Mouse (Mus musculus) hindbrain, postnatal 0 days (tissue): Measurements from ENCODE around the gene Zfp423. TPM values are rescaled to one million over a fixed set of nuclear protein-coding genes. Genes with fewer than 3 reads are reported as not detected.

Experiments used
- ATAC-seq: fragments of 200-750 bp; cut with Nextera tagmentation; 2 replicates; pipeline ENCODE4 v1.8.0; 2017; ENCODE audit warnings: mild to moderate bottlenecking, moderate TSS enrichment, moderate library complexity
- DNase-seq: peaks from one replicate; pipeline ENCODE4 v3.0.0-alpha.2; 2015; ENCODE audit warnings: low spot score
- H3K27ac ChIP-seq: fragments of 300-500 bp; sonication (generic); 2 replicates; pipeline ENCODE4 v1.5.1; 2014; ENCODE audit warnings: mild to moderate bottlenecking
- H3K27me3 ChIP-seq: fragments of 300-500 bp; sonication (generic); 2 replicates; pipeline ENCODE4 v1.6.1; 2014; ENCODE audit warnings: low read length, mixed read lengths; ENCODE audit not compliant: insufficient read depth
- H3K36me3 ChIP-seq: fragments of 300-500 bp; sonication (generic); 2 replicates; pipeline ENCODE4 v1.6.1; 2014; ENCODE audit warnings: low read length, mixed read lengths; ENCODE audit not compliant: insufficient read depth
- H3K4me1 ChIP-seq: fragments of 300-500 bp; sonication (generic); 2 replicates; pipeline ENCODE4 v1.6.1; 2014; ENCODE audit warnings: antibody characterized with exemption, low read length, mixed read lengths; ENCODE audit not compliant: insufficient read depth
- H3K4me2 ChIP-seq: fragments of 300-500 bp; sonication (generic); 2 replicates; pipeline ENCODE4 v1.6.1; 2014; ENCODE audit warnings: low read depth, mild to moderate bottlenecking, low read length, moderate library complexity, mixed read lengths
- H3K4me3 ChIP-seq: fragments of 300-500 bp; sonication (generic); 2 replicates; pipeline ENCODE4 v1.5.1; 2014; ENCODE audit warnings: low read length
- H3K9ac ChIP-seq: fragments of 300-500 bp; sonication (generic); replicated peaks from 2 replicates; pipeline ENCODE4 v1.6.1; 2014; ENCODE audit warnings: mild to moderate bottlenecking, low read length, moderate library complexity, mixed read lengths
- H3K9me3 ChIP-seq: fragments of 300-500 bp; sonication (generic); 2 replicates; pipeline ENCODE4 v1.6.1; 2016; ENCODE audit warnings: low read length, mixed read lengths
- CTCF ChIP-seq: IDR thresholded peaks from 2 replicates; pipeline ENCODE4 v1.5.1; 2016; ENCODE audit warnings: antibody characterized with exemption, control low read depth, low read depth
- WGBS: fragments of 180-500 bp; shearing (Covaris S2); extraction: QIAGEN DNeasy Blood & Tissue Kit; methylation state at CpG from one replicate; pipeline ENCODE4 v1.1.7; 2014; 5-methylcytosine and 5-hydroxymethylcytosine counted together
- polyA plus RNA-seq: library from polyadenylated mRNA; unstranded; fragments of >200 nt; fragmentation: Nextera tagmentation; extraction: Ambion mirVana; gene quantifications from 2 replicates; pipeline ENCODE4 v1.2.1, GENCODE M21; 2015
- total RNA-seq: library from RNA; depleted of rRNA; stranded (reverse); fragments of >200 nt; gene quantifications from 2 replicates; pipeline ENCODE4 v1.2.3, GENCODE M21; 2014; rRNA removed

Gene Zfp423
- 73.6 and 74.8 TPM in 2 replicates for total RNA-seq
- 22.2 and 22.3 TPM in 2 replicates for polyA plus RNA-seq

DNA sequence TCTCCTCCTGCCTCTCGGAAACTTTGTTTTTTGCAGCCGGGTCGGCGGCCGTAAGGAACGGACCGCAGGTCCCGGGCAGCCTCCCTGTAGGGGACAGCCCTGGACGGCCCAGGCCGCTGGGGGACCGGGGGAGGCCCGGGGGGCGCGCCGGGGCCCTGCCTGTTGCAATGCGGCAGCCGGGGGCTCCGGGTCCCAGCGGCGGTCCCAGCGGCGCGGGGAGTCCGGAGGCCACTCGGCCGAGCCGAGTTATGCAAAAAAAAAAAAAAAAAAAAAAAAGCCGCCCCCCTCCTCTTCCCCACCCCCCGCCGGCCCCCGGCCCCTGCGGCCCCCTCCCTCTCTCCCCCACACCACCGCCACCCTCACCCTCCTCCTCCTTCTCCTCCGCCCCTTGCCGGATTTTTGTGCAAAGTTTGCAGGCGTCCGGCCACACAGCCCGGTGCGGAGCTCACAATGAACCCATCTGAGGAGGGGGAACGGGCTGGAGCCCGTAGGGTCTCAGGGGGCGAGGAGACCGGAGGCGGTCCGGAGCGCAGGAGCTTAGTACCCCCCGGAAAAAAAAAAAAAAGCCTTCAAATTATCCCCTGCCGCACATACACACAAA is at the start of gene Zfp423:
Gene Zfp423, minus strand, starts transcription at position 276 of the 601 bp plus-strand sequence.
- Histone ChIP-seq H3K27me3 (no peaks in the 10 kb centered on the region), H3K27ac (peak within 1 kb of the TSS; percentile 94), H3K9me3 (no peaks in the 10 kb centered on the region), H3K9ac (peak within 1 kb of the TSS; percentile 85), H3K4me2 (peak within 1 kb of the TSS; percentile 95), H3K36me3 (no peaks in the 10 kb centered on the region), H3K4me3 (peak within 1 kb of the TSS; percentile 81), H3K4me1 (peaks cover 32% of the 10 kb centered on the region)
- TF ChIP-seq CTCF: no peak
- 1% methylated on average over 34 of the region's 48 CpGs for WGBS
- DNase-seq: peak; percentile 72
- ATAC-seq: 0 out of 2 replicates have a peak, but pooled peaks have one; percentile 8

DNA sequence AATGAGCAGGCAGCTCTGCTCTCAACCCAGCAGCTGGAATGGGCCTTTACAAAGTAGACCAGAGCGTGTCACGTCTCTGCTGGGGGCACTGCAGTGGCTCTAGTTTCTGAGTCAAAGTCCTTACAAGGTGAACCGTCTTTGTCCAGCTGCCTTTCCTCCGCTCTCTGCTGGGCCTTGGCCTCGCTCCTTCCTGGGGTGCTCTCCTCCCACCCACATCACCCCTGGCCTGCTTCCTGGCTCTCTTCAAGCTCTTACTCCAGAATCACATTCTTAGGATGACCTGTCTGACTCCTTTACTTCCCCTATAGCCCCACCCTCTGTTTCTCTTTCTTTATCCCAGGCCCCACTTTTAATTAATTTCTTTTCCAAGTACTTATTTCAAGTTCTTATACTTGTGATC is 47.4 kb upstream of the Zfp423 start:
- no peak overlapping the region for H3K9ac ChIP-seq
- ATAC-seq: no peak
- no peaks in the 10 kb centered on the region for H3K4me1 ChIP-seq
- no peak overlapping the region for H3K4me2 ChIP-seq
- WGBS: 78% methylated on average over 5 of the region's 5 CpGs
- H3K27ac ChIP-seq: no peak overlapping the region
- no peak overlapping the region for H3K4me3 ChIP-seq
- DNase-seq: no peak
- H3K36me3 ChIP-seq: no peaks in the 10 kb centered on the region
- no peak for TF ChIP-seq CTCF
- no peaks in the 10 kb centered on the region for H3K27me3 ChIP-seq
- H3K9me3 ChIP-seq: no peaks in the 10 kb centered on the region

DNA sequence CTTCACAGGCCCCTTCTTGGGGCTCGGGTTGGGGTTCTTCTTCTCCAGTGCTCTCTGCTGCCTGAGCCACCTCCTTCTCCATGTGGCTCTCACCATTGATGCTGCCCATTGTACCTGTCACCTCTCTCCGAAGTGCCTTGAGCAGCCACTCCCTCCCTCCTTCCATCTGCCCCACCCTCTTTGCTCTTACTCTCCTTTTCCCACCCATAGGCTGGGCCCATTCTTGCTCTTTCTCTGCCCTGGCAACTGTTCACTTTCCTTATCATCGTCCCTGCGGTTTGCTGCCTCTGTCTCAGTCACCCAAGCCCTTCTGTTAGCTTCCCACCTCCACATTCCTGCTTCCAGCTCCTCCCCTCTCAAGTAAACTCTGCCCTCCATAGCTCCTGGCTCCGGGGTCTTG is 25.4 kb upstream of the Zfp423 start:
- H3K9me3 ChIP-seq: no peaks in the 10 kb centered on the region
- TF ChIP-seq CTCF: no peak
- H3K36me3 ChIP-seq: no peaks in the 10 kb centered on the region
- WGBS: 59% methylated on average over 5 of the region's 5 CpGs
- H3K4me2 ChIP-seq: no peak overlapping the region
- ATAC-seq: no peak
- no peak overlapping the region for H3K4me3 ChIP-seq
- no peak overlapping the region for H3K27ac ChIP-seq
- no peak overlapping the region for H3K9ac ChIP-seq
- H3K4me1 ChIP-seq: no peaks in the 10 kb centered on the region
- no peaks in the 10 kb centered on the region for H3K27me3 ChIP-seq
- DNase-seq: no peak

DNA sequence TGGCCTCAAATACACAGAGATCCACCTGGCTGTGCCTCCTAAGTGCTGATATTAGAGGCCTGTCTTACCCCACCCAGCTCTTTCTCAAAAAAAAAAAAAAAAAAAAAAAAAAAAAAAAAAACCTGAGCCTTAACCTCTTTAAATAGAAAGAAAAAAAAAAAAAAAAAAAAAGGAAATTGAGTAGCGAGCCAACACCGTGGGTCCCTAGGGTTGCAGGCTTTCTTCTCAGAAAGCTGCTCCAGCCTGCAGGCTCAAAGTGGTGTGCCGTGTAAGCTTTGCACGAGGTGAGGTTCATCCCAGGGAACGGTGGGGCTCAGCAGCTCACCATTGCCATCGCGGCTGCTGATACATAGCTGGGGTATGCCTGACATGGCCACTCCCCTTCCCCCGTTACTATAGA is 24.6 kb upstream of the Zfp423 start:
- no peak overlapping the region for H3K9ac ChIP-seq
- H3K9me3 ChIP-seq: no peaks in the 10 kb centered on the region
- no peaks in the 10 kb centered on the region for H3K27me3 ChIP-seq
- H3K4me3 ChIP-seq: no peak overlapping the region
- no peaks in the 10 kb centered on the region for H3K36me3 ChIP-seq
- no peak overlapping the region for H3K4me2 ChIP-seq
- DNase-seq: peak; percentile 5
- H3K4me1 ChIP-seq: no peaks in the 10 kb centered on the region
- no peak overlapping the region for H3K27ac ChIP-seq
- WGBS: 40% methylated on average over 8 of the region's 8 CpGs
- no peak for TF ChIP-seq CTCF
- ATAC-seq: no peak

DNA sequence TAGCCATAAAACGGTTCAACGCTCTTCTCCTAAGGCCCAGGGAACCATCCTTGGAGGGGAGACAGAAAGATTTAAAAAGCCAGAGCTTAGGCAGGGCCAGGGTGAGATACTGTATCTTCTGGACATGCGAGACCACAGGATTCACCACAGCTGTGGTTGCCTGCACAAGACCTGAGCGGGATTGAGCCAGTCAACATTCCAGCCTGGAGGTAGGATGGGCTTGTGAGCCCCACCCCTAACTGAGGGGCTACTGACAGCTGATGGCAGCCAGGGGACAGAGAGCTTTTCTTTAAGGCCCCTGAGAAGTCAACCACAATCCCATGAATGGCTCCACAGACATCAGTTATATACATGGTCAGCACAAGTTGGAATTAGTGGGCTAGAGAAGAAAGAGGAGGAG is 23.5 kb upstream of the Zfp423 start:
- no peak for ATAC-seq
- H3K4me2 ChIP-seq: no peak overlapping the region
- H3K4me1 ChIP-seq: no peaks in the 10 kb centered on the region
- H3K27me3 ChIP-seq: no peaks in the 10 kb centered on the region
- H3K4me3 ChIP-seq: no peak overlapping the region
- no peak overlapping the region for H3K27ac ChIP-seq
- no peaks in the 10 kb centered on the region for H3K36me3 ChIP-seq
- no peaks in the 10 kb centered on the region for H3K9me3 ChIP-seq
- WGBS: 90% methylated on average over 4 of the region's 4 CpGs
- no peak overlapping the region for H3K9ac ChIP-seq
- TF ChIP-seq CTCF: no peak
- DNase-seq: no peak

DNA sequence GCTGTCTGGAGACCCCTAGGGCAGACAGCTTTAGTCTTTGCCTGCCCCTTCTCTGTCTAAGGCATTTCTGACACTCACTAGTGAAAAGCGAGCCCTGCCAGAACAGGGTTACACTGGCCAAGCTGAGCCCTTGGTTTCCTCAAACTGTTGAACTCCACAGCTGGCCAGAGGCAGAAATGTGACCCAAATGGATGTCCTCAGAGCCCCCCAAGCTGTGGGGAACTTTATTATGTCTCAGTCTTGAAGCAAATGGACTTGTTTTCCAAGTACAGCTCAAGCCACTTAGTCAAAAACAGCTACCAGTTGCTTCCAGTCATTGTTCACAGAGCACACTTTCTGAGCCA is 16.0 kb upstream of the Zfp423 start:
- Histone ChIP-seq H3K4me3 (no peak overlapping the region), H3K36me3 (no peaks in the 10 kb centered on the region), H3K4me2 (no peak overlapping the region), H3K27ac (no peak overlapping the region), H3K27me3 (no peaks in the 10 kb centered on the region), H3K4me1 (0 out of 2 replicates have a peak, but pooled peaks cover 9% of the 10 kb centered on the region), H3K9me3 (no peaks in the 10 kb centered on the region), H3K9ac (no peak overlapping the region)
- no peak for ATAC-seq
- WGBS: 33% methylated on average over 1 of the region's 1 CpGs
- no peak for TF ChIP-seq CTCF
- no peak for DNase-seq

DNA sequence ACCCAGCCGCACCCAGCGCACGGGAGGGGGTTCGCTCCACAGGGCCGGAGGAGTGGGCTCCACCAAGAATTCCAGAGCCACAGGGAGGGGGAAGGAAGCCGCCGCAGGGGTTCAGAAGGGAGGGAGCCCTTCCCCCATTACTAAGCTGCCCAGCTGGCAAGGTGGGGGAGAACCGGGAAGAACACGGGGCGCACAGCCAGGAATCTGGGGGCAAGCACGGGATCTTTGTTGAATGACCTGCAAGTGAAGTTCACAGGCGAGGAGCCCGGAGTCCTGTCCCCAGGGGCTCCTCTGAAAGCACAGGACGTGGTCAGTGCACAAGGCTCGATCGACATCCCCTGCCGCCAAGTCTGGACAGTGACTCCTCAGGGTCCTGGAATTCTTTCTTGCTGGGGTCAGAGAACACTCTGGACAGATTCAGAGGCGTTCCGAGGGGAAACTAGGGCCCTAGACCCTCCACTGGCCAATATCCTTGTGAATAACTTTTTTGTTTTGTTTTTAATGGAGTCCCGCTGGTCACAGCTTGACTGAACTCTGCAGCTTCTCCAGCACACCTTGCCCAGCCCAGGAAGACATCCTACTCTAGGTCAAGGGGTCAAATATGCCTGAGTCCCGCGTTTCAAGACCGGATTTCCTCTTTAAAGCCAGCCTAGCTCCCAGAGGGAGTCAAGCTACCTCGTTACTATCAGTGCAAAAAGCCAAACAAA is 15.5 kb upstream of the Zfp423 start:
- ATAC-seq: no peak
- 5% methylated on average over 24 of the region's 24 CpGs for WGBS

More for the DNA sequence above, 15.5 kb upstream of the Zfp423 start:
- Histone ChIP-seq H3K4me1 (0 out of 2 replicates have a peak, but pooled peaks cover 9% of the 10 kb centered on the region), H3K9me3 (no peaks in the 10 kb centered on the region), H3K36me3 (no peaks in the 10 kb centered on the region), H3K27ac (no peak overlapping the region), H3K4me2 (peak overlapping the region; percentile 52), H3K27me3 (no peaks in the 10 kb centered on the region), H3K4me3 (peak overlapping the region; percentile 21), H3K9ac (peak overlapping the region; percentile 4; the same call in 1 of the 2 replicates)
- DNase-seq: peak; percentile 19
- no peak for TF ChIP-seq CTCF
